Mouse (Mus musculus): ENCODE results near the gene Hs2st1.
A peak's percentile ranks its signal among the peaks of the same experiment; 100 is the strongest.

Hs2st1 gene

GRCm38 (mm10) chr3:144586731-144587130 lies 16.8 kb upstream of the Hs2st1 start:
- no peak for DNase-seq (ENCODE audit: extremely low spot score)

GRCm38 (mm10) chr3:144584789-144585553 lies 15.0 kb upstream of the Hs2st1 start:
- no peak for DNase-seq (ENCODE audit: extremely low spot score)

DNA sequence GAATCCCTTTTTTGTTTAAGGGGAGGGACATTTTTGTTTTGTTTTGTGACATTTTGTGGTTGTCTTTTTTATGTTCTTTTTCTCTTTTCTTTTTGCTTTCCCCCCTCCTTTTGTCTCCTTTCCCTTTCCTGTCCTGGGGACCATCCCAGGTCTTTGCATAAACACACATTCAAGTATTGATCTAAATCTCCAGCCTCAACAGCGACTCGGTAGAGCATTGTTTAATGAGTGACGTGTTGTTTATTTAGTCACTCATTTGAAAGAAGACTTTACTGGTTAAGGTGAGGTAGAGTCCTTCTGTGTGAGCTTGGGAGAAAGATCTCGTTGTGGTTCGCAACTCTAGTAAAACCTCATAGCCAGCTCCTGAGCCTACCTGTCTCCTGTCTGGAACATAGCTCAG lies 13.8 kb upstream of the Hs2st1 start:
- no peak for DNase-seq (ENCODE audit: extremely low spot score)

DNA sequence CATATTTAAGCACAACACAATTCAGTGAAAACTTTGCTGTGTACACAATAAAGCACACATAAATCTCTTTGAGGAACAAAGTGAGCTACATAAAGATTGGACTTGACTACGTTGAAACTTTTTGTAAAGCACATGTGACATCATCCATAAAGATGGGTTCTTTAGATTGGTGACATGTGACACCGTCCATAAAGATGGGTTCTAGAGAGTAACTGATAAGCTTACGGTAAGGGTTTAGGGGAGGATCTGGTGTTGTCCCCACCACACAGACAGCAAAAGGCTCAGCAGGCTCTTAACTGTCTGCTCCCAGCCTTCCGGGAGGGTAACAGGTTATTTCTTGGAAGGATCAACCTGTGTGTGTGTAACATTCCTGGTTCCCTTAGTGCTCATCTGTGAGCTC lies 12.3 kb upstream of the Hs2st1 start:
- DNase-seq (ENCODE audit: extremely low spot score), result no peak

DNA sequence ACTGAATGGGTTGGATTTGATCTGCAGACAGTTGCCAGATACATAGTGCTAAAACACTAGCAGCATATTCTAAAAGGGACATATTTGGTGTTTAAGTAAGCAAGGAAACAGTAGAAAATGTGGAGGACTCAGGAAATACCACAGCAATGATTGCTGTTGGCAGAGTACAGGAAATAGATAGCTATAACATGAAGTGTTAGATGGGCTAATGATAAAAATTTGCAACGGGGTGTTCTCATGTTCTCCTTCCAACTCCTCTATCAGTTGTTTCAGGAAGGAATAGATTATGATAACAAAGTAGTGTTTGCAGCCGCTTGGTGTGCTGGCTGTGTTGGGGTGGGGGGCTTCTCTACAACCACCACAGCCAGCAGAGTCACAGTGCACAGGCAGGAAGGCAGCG lies 11.9 kb upstream of the Hs2st1 start:
- DNase-seq (ENCODE audit: extremely low spot score), result no peak

- no peak for DNase-seq (ENCODE audit: extremely low spot score)
These were observed 10.3 kb upstream of the Hs2st1 start for GRCm38 (mm10) chr3:144580281-144580680.

- DNase-seq (ENCODE audit: extremely low spot score), result no peak
These were observed 9.8 kb upstream of the Hs2st1 start for GRCm38 (mm10) chr3:144579796-144580195.

DNA sequence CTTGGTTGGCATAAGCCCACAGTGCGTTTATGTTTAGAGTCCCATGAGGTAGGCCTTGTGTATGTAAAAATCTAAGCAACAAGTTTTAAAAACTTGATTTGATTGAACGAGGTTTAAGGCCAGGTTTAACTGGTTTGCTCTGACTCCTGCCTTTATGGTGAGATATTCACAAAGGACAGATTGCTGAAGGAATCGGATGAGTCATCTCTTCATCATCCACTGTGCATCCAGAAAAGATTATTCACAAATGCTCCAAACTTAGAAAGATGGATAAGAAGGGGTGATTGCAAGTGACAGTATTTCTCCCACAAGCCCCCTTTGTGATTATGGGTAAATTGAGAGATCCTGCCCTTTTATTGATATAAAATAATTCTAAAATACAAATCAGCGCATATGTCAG lies 8.9 kb upstream of the Hs2st1 start:
- no peak for DNase-seq (ENCODE audit: extremely low spot score)

DNA sequence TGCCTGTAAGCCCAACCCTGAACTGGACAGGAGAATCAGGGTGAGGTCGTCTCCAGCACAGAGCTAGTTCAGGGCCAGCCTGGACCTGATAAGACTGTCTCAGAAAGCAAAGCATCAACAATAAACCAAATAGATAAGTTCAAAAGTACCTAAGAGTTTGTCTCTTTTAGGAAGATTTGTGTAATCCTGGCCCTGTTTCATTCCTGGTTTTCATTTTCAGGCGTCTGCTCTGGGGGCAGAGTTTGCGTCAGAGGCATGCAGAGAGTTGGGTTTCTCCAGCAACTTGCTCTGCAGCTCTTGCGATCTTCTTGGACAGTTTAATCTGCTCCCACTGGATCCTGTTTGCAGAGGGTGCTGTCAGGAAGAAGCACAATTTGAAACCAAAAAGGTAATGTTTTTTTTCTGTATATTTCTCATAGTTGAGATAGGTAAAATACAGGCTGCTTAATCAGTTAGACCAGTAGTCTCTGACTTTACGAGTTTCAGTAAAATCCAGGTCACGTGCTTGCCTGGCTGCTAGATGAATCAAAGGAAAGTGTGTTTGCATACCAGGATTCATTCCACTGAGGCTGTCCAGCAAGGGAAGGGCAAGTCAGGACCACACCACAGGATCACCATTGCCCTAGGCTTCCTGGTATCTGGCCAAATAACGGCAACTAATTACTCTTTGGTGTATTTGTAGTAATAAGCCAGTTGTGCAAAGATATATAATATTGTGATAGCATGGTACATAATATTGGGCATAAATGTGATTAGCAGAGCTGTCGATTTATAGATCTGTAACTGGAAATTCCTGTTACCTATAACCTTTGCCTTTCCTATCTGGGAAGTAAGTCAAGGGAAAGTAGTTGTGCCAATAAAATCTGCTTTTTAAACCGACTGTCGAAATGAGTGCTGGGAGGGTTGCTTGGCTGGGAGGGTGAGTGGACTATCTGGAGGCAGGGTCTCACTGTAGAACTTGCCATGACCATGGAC lies 7.7 kb upstream of the Hs2st1 start:
- DNase-seq (ENCODE audit: extremely low spot score), result no peak

DNA sequence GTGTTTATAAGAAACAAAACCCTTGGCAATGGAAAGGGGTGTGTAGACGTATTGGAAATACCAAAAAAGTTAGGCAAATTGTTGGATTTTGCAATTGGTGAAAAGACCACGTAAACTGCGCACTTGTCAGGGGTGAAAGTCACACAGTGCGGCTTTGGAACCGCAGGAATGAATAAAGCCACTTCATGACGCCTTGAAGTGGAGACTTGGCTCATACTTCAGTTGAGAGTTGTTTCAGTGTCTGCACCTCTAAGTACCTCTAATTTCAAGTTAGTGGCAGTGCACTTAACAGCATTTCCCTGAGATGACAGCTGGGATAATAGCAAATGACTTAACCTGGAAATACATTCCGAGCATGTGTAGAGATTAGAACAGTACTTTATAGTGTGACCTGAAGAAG lies 4.3 kb upstream of the Hs2st1 start:
- no peak for DNase-seq (ENCODE audit: extremely low spot score)

DNA sequence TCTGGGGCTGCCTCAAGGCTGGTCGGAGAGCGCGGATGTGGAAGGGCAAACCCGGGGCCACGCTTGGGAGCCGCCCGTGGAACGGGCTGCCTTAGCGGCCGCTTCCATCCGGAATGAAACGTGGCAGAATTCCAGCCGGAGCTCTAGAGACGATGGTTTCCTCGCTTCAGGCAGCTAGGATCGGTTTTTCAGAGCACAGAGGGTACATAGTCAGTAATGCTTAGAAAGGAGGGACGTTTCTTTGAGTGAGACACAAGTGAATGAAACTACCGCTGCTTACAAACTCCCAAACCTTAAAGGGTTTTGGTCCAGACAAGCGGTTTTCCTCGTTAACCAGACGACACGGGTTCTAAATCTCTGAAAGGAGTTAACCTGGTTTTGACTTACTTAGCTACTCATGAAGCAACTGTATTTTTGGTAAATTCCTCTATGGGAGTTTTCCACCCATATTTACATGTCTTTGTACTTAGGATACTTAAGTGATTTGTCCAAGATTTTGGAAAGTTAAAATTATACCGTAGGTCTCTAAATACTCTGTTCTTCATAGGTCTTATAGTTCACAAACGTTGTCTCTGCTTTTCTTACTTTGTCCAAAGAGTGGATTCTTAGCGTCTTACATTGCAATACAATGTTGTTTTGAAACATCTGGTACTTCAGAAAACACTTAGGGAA lies 971 bp upstream of the Hs2st1 start:
- no peak for DNase-seq (ENCODE audit: extremely low spot score)

GRCm38 (mm10) chr3:144569401-144569971 lies 495 bp downstream of the Hs2st1 start:
- peak; percentile 69 for DNase-seq (ENCODE audit: extremely low spot score)

DNA sequence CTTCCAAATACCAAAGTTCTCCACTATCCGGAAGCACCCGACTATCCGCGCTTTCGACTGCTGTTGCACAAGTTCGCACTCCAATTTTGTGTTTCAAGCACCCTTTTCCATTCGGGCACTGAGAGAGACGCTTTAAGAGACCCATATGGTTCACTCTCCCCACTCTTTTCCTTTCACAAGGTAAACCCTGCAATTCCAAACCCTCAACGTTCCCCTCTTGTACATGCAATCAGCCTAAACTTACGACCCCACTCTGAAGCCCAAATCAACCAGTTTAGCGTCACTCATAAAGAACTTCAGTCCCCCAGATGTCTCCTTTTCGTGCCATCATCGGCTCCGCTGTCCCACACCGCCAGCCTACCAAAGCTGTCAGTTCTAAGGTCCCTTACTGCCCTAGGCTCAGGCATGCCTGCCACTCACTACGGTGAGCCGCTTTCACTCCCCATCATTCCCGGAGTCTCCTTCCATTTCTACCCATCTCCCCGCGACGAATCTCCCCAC lies 1.1 kb downstream of the Hs2st1 start:
- DNase-seq (ENCODE audit: extremely low spot score), result no peak

DNA sequence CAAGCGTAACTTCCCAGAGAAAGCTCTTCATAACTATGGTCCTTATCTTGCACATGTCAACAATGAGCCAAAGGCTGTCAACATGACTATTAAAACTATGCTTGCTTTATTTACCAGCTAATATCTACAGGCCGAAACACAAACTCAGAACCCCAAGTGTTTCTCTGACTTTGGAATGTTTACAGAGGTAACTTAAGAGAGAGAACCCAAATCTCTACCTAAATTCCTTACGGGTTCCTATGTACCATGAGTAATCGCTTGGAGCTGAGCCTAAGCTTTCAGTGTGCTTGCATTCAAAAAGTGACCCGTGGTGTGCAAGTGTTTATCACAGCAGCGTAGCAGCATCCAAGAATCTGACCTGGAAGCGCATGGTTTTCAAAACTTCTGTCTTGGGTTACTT lies 4.8 kb downstream of the Hs2st1 start:
- no peak for DNase-seq (ENCODE audit: extremely low spot score)

DNA sequence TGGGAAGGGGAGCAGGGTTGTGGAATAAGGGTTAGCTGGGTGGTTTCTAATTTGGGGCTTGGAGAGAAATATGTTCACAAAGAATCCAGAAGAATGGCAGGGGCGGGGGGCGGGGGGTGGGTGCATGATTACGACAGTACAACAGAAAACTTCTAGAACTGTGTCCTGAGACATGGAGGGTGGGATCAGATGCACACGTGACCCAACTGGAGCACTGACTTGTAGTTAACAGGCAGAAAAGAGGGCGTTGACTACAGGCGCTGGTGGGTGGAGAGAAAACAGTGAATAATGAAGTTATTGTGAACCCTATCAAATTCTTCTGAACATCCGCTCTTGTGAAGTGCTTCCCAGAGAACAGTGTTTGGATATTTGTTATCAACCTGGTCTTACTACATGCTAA lies 6.1 kb downstream of the Hs2st1 start:
- DNase-seq (ENCODE audit: extremely low spot score), result no peak

DNA sequence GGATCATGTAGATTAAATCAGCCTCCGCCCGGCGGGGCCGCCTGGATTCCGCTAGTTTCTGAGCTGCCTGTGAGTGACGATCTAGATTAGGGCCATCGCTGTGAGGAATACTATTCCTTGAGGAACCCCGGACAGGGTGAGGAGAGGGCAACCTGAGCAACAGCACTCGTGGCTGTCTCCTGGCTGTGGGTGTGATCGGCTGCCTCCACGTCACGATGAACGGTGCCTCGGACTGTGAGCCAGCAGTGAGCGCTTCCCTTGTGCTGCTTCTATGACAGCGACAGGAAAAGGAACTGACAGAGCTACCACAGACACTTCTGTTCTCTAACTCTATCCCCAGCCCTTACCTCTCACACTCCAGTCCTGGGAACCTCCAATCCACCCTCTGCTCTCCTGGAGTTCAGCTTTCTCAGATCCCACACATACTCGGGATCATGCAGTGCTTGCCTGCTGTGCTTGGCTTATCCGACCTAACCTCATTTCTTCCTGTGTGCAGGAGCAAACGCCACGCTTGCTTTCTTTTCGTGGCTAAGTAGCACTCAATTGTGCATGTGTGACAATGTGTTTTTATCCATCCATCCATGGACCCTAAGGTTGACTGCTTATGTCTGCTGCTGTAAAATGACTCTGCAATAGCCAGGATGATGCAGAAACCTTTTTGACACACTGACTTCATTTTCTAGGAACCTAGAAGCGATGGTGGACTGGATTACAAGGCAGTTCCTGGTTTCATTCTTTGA lies 8.3 kb downstream of the Hs2st1 start:
- DNase-seq (ENCODE audit: extremely low spot score), result no peak

- DNase-seq (ENCODE audit: extremely low spot score), result no peak
These were observed 11.7 kb downstream of the Hs2st1 start for GRCm38 (mm10) chr3:144558274-144558673.

GRCm38 (mm10) chr3:144556625-144557324 lies 13.2 kb downstream of the Hs2st1 start:
- peak; percentile 48 for DNase-seq (ENCODE audit: extremely low spot score)

DNA sequence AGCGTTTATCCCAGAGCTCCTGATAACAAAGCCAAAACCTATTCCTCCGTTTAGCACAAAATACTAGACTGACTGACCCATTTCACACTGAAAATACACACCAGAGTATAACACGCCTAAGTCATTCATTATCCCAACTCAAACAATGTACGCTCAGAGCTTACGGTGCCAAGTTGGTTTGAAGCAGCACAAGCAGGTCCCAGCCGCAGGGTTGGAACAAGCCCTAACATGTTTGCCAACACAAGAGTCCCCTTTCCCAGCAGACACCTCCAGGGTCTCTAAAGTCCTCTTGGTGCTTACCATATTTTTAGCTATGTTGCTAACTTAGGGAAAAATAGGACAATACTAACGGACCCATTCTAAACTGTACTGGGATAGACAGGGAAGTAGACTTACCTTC lies 14.8 kb downstream of the Hs2st1 start:
- DNase-seq (ENCODE audit: extremely low spot score), result no peak

GRCm38 (mm10) chr3:144554503-144554902 lies 15.5 kb downstream of the Hs2st1 start:
- DNase-seq (ENCODE audit: extremely low spot score), result no peak
